Mouse (Mus musculus) heart, postnatal 0 days (tissue): ENCODE data around the gene Ltbp4.

Experiments used
- CTCF ChIP-seq: IDR thresholded peaks from 2 replicates; pipeline ENCODE4 v1.5.1; 2016; ENCODE audit warnings: antibody characterized with exemption, control low read depth, low read depth
- EP300 ChIP-seq: IDR thresholded peaks from 2 replicates; pipeline ENCODE4 v1.6.1; 2016; ENCODE audit warnings: antibody characterized with exemption, low read depth

GRCm38 (mm10) chr7:27315958-27316357, 21.5 kb downstream of the Ltbp4 start:
- TF ChIP-seq EP300 (no peak), CTCF (no peak)
